Mouse (Mus musculus) neural tube, embryonic 10.5 days (tissue): ENCODE measurements around the gene Stard10.

Experiments
- DNase-seq: peaks from one replicate; pipeline ENCODE4 v3.0.0-alpha.2; 2017; ENCODE audit warnings: low spot score; ENCODE audit errors: extremely low spot score

Gene Stard10

GRCm38 (mm10) chr7:101317014-101317413 is at the start of gene Stard10:
Stard10 (plus strand) TSS chr7:101317086.
- no peak for DNase-seq

GRCm38 (mm10) chr7:101267457-101268259 is 49.2 kb upstream of the Stard10 start:
- no peak for DNase-seq

- no peak for DNase-seq
Observed at GRCm38 (mm10) chr7:101271602-101272001, 45.3 kb upstream of the Stard10 start.

GRCm38 (mm10) chr7:101272466-101273160 is 44.3 kb upstream of the Stard10 start:
- no peak for DNase-seq

- no peak for DNase-seq
Observed at GRCm38 (mm10) chr7:101282721-101283120, 34.2 kb upstream of the Stard10 start.

- DNase-seq: peak; percentile 8
Observed at GRCm38 (mm10) chr7:101284504-101284903, 32.4 kb upstream of the Stard10 start.

- DNase-seq: peak; percentile 6
Observed at GRCm38 (mm10) chr7:101286891-101287290, 30.0 kb upstream of the Stard10 start.

- DNase-seq: no peak
Observed at GRCm38 (mm10) chr7:101287820-101288219, 29.1 kb upstream of the Stard10 start.

GRCm38 (mm10) chr7:101288436-101288835 is 28.4 kb upstream of the Stard10 start:
- peak; percentile 56 for DNase-seq

- DNase-seq: no peak
Observed at GRCm38 (mm10) chr7:101290401-101290800, 26.5 kb upstream of the Stard10 start.

GRCm38 (mm10) chr7:101291211-101291610 is 25.7 kb upstream of the Stard10 start:
- no peak for DNase-seq

- DNase-seq: no peak
Observed at GRCm38 (mm10) chr7:101291641-101292040, 25.2 kb upstream of the Stard10 start.

GRCm38 (mm10) chr7:101292086-101292485 is 24.8 kb upstream of the Stard10 start:
- DNase-seq: no peak

GRCm38 (mm10) chr7:101292696-101293095 is 24.2 kb upstream of the Stard10 start:
- DNase-seq: no peak

GRCm38 (mm10) chr7:101293138-101293537 is 23.7 kb upstream of the Stard10 start:
- DNase-seq: no peak

- DNase-seq: no peak
Observed at GRCm38 (mm10) chr7:101293611-101294010, 23.3 kb upstream of the Stard10 start.

- no peak for DNase-seq
Observed at GRCm38 (mm10) chr7:101295438-101295837, 21.4 kb upstream of the Stard10 start.

- peak; percentile 78 for DNase-seq
Observed at GRCm38 (mm10) chr7:101296252-101297022, 20.4 kb upstream of the Stard10 start.

GRCm38 (mm10) chr7:101297023-101297405 is 19.9 kb upstream of the Stard10 start:
- no peak for DNase-seq

GRCm38 (mm10) chr7:101298375-101298774 is 18.5 kb upstream of the Stard10 start:
- DNase-seq: no peak

- DNase-seq: no peak
Observed at GRCm38 (mm10) chr7:101301361-101301880, 15.5 kb upstream of the Stard10 start.
